Comparison of ENCODE assay signal across 8 mouse cellular contexts in the genomic region with DNA sequence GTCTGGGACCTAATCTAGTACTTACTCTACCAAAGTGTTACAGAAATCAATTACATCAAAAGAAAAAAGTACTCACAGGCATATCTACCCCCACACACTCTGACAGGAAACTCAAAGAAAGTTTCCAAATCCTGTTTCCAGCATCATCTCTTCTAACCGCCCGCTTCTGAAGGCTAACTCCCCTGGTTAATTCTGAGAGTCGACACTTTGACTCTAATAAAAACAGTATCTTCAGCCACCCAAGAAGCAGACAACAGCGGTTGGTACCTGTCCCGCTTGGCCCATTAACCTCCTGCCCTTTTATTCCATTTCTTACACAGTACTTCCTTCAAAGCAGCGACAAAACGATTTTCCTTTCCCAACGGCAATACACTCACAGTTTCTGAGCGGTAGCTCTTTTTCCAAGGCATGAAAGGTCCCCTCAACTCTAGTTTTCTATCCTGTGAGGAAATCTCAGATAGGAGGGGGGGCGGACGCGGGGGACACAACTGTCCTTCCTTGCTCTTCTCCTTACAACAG. TPM values are rescaled to one million over a fixed set of nuclear protein-coding genes. Genes with fewer than 3 reads are reported as not detected.
A peak's percentile ranks its signal among the peaks of the same experiment; 100 is the strongest.
DNase-seq lines count a peak whose midpoint lies in the region; ATAC-seq lines count a peak whose summit lies in the region.

No protein-coding gene starts in this region.

- H3K27ac ChIP-seq in intestine, embryonic 14.5 days (ENCODE audit: low read depth): peak overlapping the region; percentile 85
- peak overlapping the region; percentile 92 for H3K27ac ChIP-seq in midbrain, embryonic 15.5 days

- no peaks in the 10 kb centered on the region for H3K9me3 ChIP-seq in intestine, embryonic 14.5 days (ENCODE audit: control insufficient read depth, low read length)
- H3K9me3 ChIP-seq in midbrain, embryonic 15.5 days: no peaks in the 10 kb centered on the region

- H3K4me1 ChIP-seq in intestine, embryonic 14.5 days (replicated peaks; ENCODE audit: control insufficient read depth, insufficient read depth, low read length): peaks cover 21% of the 10 kb centered on the region
- peaks cover 21% of the 10 kb centered on the region for H3K4me1 ChIP-seq in midbrain, embryonic 15.5 days

- peak overlapping the region; percentile 77 for H3K4me3 ChIP-seq in intestine, embryonic 14.5 days (ENCODE audit: low read depth, low read length)
- peak overlapping the region; percentile 90 for H3K4me3 ChIP-seq in midbrain, embryonic 15.5 days

- H3K4me2 ChIP-seq in intestine, embryonic 14.5 days (ENCODE audit: low read length): peak overlapping the region; percentile 71
- peak overlapping the region; percentile 76 for H3K4me2 ChIP-seq in midbrain, embryonic 15.5 days

- H3K36me3 ChIP-seq in intestine, embryonic 14.5 days (ENCODE audit: control insufficient read depth, insufficient read depth, low read length): no peaks in the 10 kb centered on the region
- H3K36me3 ChIP-seq in midbrain, embryonic 15.5 days (replicated peaks): no peaks in the 10 kb centered on the region

- no peaks in the 10 kb centered on the region for H3K27me3 ChIP-seq in intestine, embryonic 14.5 days (replicated peaks; ENCODE audit: control insufficient read depth, insufficient read depth, low read length)
- H3K27me3 ChIP-seq in midbrain, embryonic 15.5 days (replicated peaks): no peaks in the 10 kb centered on the region

- no peak for ATAC-seq in intestine, embryonic 14.5 days (replicated peaks; ENCODE audit: low FRiP score, low TSS enrichment, low read depth)
- no peak for ATAC-seq in midbrain, embryonic 15.5 days (replicated peaks)

- DNase-seq in adrenal gland, postnatal 14 days: peak; percentile 58
- DNase-seq in adrenal gland, postnatal 25 days: no peak
- peak; percentile 54 for DNase-seq in thymus, postnatal 0 days (ENCODE audit: low spot score)
- no peak for DNase-seq in thymus, postnatal 4 days
- DNase-seq in intestine, embryonic 14.5 days (ENCODE audit: low spot score): no peak
- DNase-seq in left cerebral cortex, adult 11 months (ENCODE audit: low spot score): no peak
- no peak for DNase-seq in adrenal gland, adult 8-10 months

- peak overlapping the region; percentile 87 for H3K9ac ChIP-seq in intestine, embryonic 14.5 days (ENCODE audit: low read length)
- peak overlapping the region; percentile 94 for H3K9ac ChIP-seq in midbrain, embryonic 15.5 days

- WGBS in intestine, embryonic 14.5 days: under 1% methylated on average over 12 of the region's 12 CpGs
- 1% methylated on average over 12 of the region's 12 CpGs for WGBS in midbrain, embryonic 15.5 days

RNA-seq across cellular contexts. Expression of gene Rap1a, which starts 0.9 kb away (rescaled TPM):
- total RNA-seq in adrenal gland, postnatal 14 days (2021): 184 and 206 TPM in 2 replicates
- 172 and 200 TPM in 2 replicates for total RNA-seq in adrenal gland, postnatal 25 days (2021)
- 207 and 222 TPM in 2 replicates for polyA plus RNA-seq in thymus, postnatal 0 days (2015; fragmentation: Nextera tagmentation; extraction: Ambion mirVana)
- 81.6 and 82.2 TPM in 2 replicates for polyA plus RNA-seq in intestine, embryonic 14.5 days (2014; fragmentation: Nextera tagmentation; extraction: Ambion mirVana)
- polyA plus RNA-seq in midbrain, embryonic 15.5 days (2015; fragmentation: Nextera tagmentation; extraction: Ambion mirVana): 63.4 and 68.6 TPM in 2 replicates
- total RNA-seq in adrenal gland, adult 8-10 months (2022): 100 to 1,000 TPM; 154 to 188 (median 179) TPM

Comparison
In these comparisons a context has a peak if more than half of its experiments do, and no peak if none do; other contexts are left out.
1. DNase-seq: peak in adrenal gland, postnatal 14 days (single experiment) and thymus, postnatal 0 days (single experiment); none in adrenal gland, postnatal 25 days (single experiment), thymus, postnatal 4 days (single experiment), intestine, embryonic 14.5 days (single experiment), left cerebral cortex, adult 11 months (single experiment) and adrenal gland, adult 8-10 months (single experiment).